Mouse (Mus musculus) heart, embryonic 11.5 days (tissue): ENCODE measurements around the gene AI182371. TPM values are rescaled to one million over a fixed set of nuclear protein-coding genes. Genes with fewer than 3 reads are reported as not detected.

Experiments
- ATAC-seq: fragments of 200-750 bp; cut with Nextera tagmentation; replicated peaks from 2 replicates; pipeline ENCODE4 v1.8.0; 2017; ENCODE audit warnings: moderate library complexity; ENCODE audit not compliant: insufficient number of reproducible peaks, low FRiP score, low TSS enrichment
- H3K27ac ChIP-seq: fragments of 300-500 bp; sonication (generic); 2 replicates; pipeline ENCODE4 v1.5.1; 2014; ENCODE audit warnings: mild to moderate bottlenecking, low read depth, low read length
- H3K27me3 ChIP-seq: fragments of 300-500 bp; sonication (generic); 2 replicates; pipeline ENCODE4 v1.6.1; 2014; ENCODE audit warnings: mild to moderate bottlenecking, low read length, mixed read lengths; ENCODE audit not compliant: control insufficient read depth, insufficient read depth
- H3K36me3 ChIP-seq: fragments of 300-500 bp; sonication (generic); 2 replicates; pipeline ENCODE4 v1.6.1; 2014; ENCODE audit warnings: mild to moderate bottlenecking, low read length, moderate library complexity, mixed read lengths; ENCODE audit not compliant: control insufficient read depth, insufficient read depth
- H3K4me1 ChIP-seq: fragments of 300-500 bp; sonication (generic); 2 replicates; pipeline ENCODE4 v1.6.1; 2014; ENCODE audit warnings: low read length; ENCODE audit not compliant: control insufficient read depth, insufficient read depth
- H3K4me2 ChIP-seq: fragments of 300-500 bp; sonication (generic); 2 replicates; pipeline ENCODE4 v1.6.1; 2014; ENCODE audit warnings: mild to moderate bottlenecking, moderate library complexity
- H3K4me3 ChIP-seq: fragments of 300-500 bp; sonication (generic); 2 replicates; pipeline ENCODE4 v1.5.1; 2014; ENCODE audit warnings: low read depth, low read length
- H3K9ac ChIP-seq: fragments of 300-500 bp; sonication (generic); 2 replicates; pipeline ENCODE4 v1.6.1; 2014; ENCODE audit warnings: mild to moderate bottlenecking, low read depth, low read length, moderate library complexity
- H3K9me3 ChIP-seq: fragments of 300-500 bp; sonication (generic); replicated peaks from 2 replicates; pipeline ENCODE4 v1.6.1; 2016; ENCODE audit warnings: low read length; ENCODE audit not compliant: control insufficient read depth
- WGBS: fragments of 180-500 bp; shearing (Covaris S2); extraction: QIAGEN DNeasy Blood & Tissue Kit; methylation state at CpG from one replicate; pipeline ENCODE4 v1.1.7; 2014; ENCODE audit not compliant: insufficient replicate concordance; 5-methylcytosine and 5-hydroxymethylcytosine counted together
- polyA plus RNA-seq: library from polyadenylated mRNA; unstranded; fragments of >200 nt; fragmentation: Nextera tagmentation; extraction: Ambion mirVana; gene quantifications from 2 replicates; pipeline ENCODE4 v1.2.1, GENCODE M21; 2014

The AI182371 gene
- polyA plus RNA-seq, 1 experiment from 2014 or later, result 0.34 TPM

- Histone ChIP-seq H3K4me3 (no peak overlapping the region), H3K9ac (no peak overlapping the region), H3K36me3 (no peaks in the 10 kb centered on the region), H3K27ac (no peak overlapping the region), H3K27me3 (no peaks in the 10 kb centered on the region), H3K4me1 (no peaks in the 10 kb centered on the region; the same call in 1 of the 2 replicates), H3K4me2 (peak overlapping the region; percentile 8; the same call in 1 of the 2 replicates), H3K9me3 (no peaks in the 10 kb centered on the region)
- 59% methylated on average over 2 of the region's 2 CpGs for WGBS
- no peak for ATAC-seq
Measured at GRCm38 (mm10) chr2:35110521-35110920, 9.2 kb upstream of the AI182371 start.

- peak overlapping the region; percentile 71 for H3K4me2 ChIP-seq
- WGBS, result 2% methylated on average over 13 of the region's 13 CpGs
- peak overlapping the region; percentile 88 for H3K27ac ChIP-seq
- H3K36me3 ChIP-seq, result no peaks in the 10 kb centered on the region
- H3K9ac ChIP-seq, result peak overlapping the region; percentile 80
- peak overlapping the region; percentile 91 for H3K4me3 ChIP-seq
- H3K4me1 ChIP-seq, result no peaks in the 10 kb centered on the region; the same call in 1 of the 2 replicates
- ATAC-seq, result no peak
- H3K9me3 ChIP-seq, result no peaks in the 10 kb centered on the region
- no peaks in the 10 kb centered on the region for H3K27me3 ChIP-seq
Measured at GRCm38 (mm10) chr2:35109924-35110304, 8.6 kb upstream of the AI182371 start.

GRCm38 (mm10) chr2:35109141-35109923 lies 8.0 kb upstream of the AI182371 start, which contains the start of gene Cntrl:
Cntrl (plus strand) TSS chr2:35109492.
- H3K27me3 ChIP-seq, result no peaks in the 10 kb centered on the region
- under 1% methylated on average over 62 of the region's 62 CpGs for WGBS

DNA sequence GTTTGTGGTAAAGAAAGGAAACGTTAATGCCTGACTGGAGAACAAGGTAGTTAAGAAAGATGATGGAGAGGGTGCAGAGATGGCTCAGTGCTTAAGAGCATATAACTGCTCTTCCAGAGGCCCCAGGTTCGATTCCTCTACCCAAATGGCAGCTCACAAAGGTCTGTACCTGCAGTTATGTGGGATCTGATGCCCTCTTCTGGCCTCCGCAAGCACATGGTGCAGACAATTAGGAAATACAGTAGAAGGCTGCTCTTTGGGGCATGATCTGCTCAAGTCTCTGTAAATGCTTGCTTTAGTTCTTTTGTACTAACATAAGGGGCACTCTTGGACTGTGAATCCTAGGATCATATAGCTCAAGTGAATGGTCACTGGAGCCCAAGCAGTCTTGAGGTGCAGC lies 7.4 kb upstream of the AI182371 start:
- Histone ChIP-seq H3K36me3 (no peaks in the 10 kb centered on the region), H3K9me3 (no peaks in the 10 kb centered on the region), H3K4me1 (no peaks in the 10 kb centered on the region; the same call in 1 of the 2 replicates), H3K4me3 (peak overlapping the region; percentile 91), H3K27me3 (no peaks in the 10 kb centered on the region), H3K4me2 (peak overlapping the region; percentile 71), H3K9ac (peak overlapping the region; percentile 80), H3K27ac (peak overlapping the region; percentile 88; the same call in 1 of the 2 replicates)
- ATAC-seq, result no peak
- WGBS, result 16% methylated on average over 3 of the region's 3 CpGs

More at GRCm38 (mm10) chr2:35109141-35109923, 8.0 kb upstream of the AI182371 start, which contains the start of gene Cntrl:
- Histone ChIP-seq H3K4me2 (peak within 1 kb of the TSS; percentile 71), H3K4me1 (no peaks in the 10 kb centered on the region; the same call in 1 of the 2 replicates), H3K9me3 (no peaks in the 10 kb centered on the region), H3K4me3 (peak within 1 kb of the TSS; percentile 91), H3K36me3 (no peaks in the 10 kb centered on the region), H3K9ac (peak within 1 kb of the TSS; percentile 80), H3K27ac (peak within 1 kb of the TSS; percentile 88)
- peak; percentile 94 for ATAC-seq

GRCm38 (mm10) chr2:35107984-35108635 lies 6.8 kb upstream of the AI182371 start:
- H3K9me3 ChIP-seq, result no peaks in the 10 kb centered on the region
- no peak for ATAC-seq
- H3K4me2 ChIP-seq, result no peak overlapping the region
- H3K36me3 ChIP-seq, result no peaks in the 10 kb centered on the region
- H3K27ac ChIP-seq, result no peak overlapping the region
- H3K4me1 ChIP-seq, result peaks cover 2% of the 10 kb centered on the region
- H3K27me3 ChIP-seq, result no peaks in the 10 kb centered on the region
- no peak overlapping the region for H3K4me3 ChIP-seq
- 59% methylated on average over 5 of the region's 5 CpGs for WGBS
- no peak overlapping the region for H3K9ac ChIP-seq

GRCm38 (mm10) chr2:35104843-35105242 lies 3.5 kb upstream of the AI182371 start:
- Histone ChIP-seq H3K27me3 (no peaks in the 10 kb centered on the region), H3K4me3 (no peak overlapping the region)
- WGBS, result 48% methylated on average over 3 of the region's 3 CpGs

DNA sequence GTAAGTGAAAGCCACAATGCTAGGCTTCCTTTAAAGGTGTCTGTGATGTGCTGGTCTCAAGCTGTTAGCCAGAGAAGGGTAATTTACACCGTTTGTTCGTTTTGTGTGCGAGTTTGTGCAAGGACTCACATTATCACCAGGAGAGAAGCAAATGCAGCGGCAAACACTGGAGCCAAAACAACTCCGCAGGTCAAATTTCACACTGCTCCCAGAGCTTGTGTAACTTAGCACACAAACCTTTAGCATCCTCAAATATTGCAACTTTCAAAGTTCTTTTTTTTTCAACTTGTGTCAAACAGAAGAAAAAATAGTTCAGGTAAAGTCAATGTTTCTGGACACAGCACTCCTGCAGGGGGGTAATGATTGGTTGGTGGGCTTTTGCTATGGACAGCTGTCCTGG lies 2.2 kb upstream of the AI182371 start:
- Histone ChIP-seq H3K4me2 (no peak overlapping the region), H3K9me3 (no peaks in the 10 kb centered on the region), H3K27me3 (no peaks in the 10 kb centered on the region), H3K9ac (no peak overlapping the region), H3K4me1 (peaks cover 3% of the 10 kb centered on the region; the same call in 1 of the 2 replicates), H3K4me3 (no peak overlapping the region), H3K36me3 (no peaks in the 10 kb centered on the region), H3K27ac (no peak overlapping the region)
- WGBS, result 60% methylated on average over 5 of the region's 5 CpGs
- no peak for ATAC-seq

More at GRCm38 (mm10) chr2:35104843-35105242, 3.5 kb upstream of the AI182371 start:
- Histone ChIP-seq H3K4me1 (peaks cover 3% of the 10 kb centered on the region; the same call in 1 of the 2 replicates), H3K9me3 (no peaks in the 10 kb centered on the region), H3K27ac (no peak overlapping the region), H3K4me2 (no peak overlapping the region), H3K36me3 (no peaks in the 10 kb centered on the region), H3K9ac (no peak overlapping the region)
- no peak for ATAC-seq

DNA sequence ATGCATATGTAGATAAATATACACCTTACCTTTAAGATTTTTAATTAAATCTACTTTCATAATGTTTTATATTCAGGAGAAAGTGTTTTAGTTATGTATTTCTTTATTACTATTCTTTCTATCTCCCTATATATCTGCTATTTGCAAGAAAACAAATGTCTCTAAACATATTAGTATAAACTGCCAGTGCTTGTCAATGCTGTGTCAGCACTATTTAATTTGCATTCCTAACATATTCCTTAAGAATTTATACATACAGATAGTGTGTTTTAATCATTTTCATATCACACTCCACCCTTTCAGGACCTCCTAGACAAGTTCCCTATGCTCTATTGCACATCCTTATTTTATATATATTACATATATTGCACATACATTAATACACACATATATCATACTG lies 1.4 kb upstream of the AI182371 start:
- Histone ChIP-seq H3K36me3 (no peaks in the 10 kb centered on the region), H3K27me3 (no peaks in the 10 kb centered on the region), H3K27ac (no peak overlapping the region), H3K4me1 (peaks cover 3% of the 10 kb centered on the region; the same call in 1 of the 2 replicates), H3K4me2 (no peak overlapping the region), H3K9ac (no peak overlapping the region), H3K4me3 (no peak overlapping the region), H3K9me3 (no peaks in the 10 kb centered on the region)
- no peak for ATAC-seq
